In the genomic region with DNA sequence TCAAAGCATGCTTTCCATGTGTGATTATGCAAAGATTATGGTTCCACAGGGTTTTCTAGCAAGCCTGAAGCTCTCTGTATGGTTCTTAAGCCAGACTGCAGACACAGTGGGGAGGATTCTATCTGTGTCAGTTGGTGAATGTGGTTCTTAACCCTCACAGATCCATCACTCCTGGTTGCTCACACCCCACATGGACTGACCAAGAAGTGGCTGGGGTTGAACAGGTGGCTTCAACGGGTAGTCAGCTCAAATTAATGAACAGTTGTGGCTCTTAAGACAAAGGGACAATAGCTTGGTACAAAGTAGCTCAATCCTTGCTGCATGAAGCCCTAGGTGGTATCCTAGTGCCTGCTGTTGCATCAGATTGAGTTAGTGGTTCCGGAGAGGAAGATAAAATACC, we compare ENCODE assay signal across 17 mouse cellular contexts.
DNase-seq lines count a peak whose midpoint lies in the region; ATAC-seq lines count a peak whose summit lies in the region.
"Had no signal": no experiment of that assay in that cellular context is flagged by ENCODE, and none has a peak within 500 bp of the region (broad histone marks: within the 10 kb centered on the region; RNA-seq: fewer than 3 reads in every experiment).

No protein-coding gene starts in this region.

- peak; percentile 15 for DNase-seq in retina, embryonic 14.5 days (ENCODE audit: low spot score)
- no peak for DNase-seq in retina, postnatal 1 day
- DNase-seq in cerebellum, adult 18-20 months: peak; percentile 19
- DNase-seq in cerebellum, adult 9-11 months: peak; percentile 51
- no peak for DNase-seq in layer of hippocampus, adult 8-10 months (ENCODE audit: low spot score in 2 of 2)
- no peak for DNase-seq in urinary bladder, postnatal 25 days (ENCODE audit: low spot score)
- DNase-seq: adrenal gland, adult 2 months; adrenal gland, postnatal 25 days; gastrocnemius, adult 2 months; gastrocnemius, postnatal 25 days; heart, adult 11 months; heart, postnatal 36 days had no signal

- no peak for ATAC-seq in erythroid progenitor cell, adult 5-6 weeks (replicated peaks; ENCODE audit: low FRiP score, poor library complexity, severe bottlenecking)
- ATAC-seq: forebrain, embryonic 14.5 days; hindbrain, embryonic 16.5 days; inflammation-experienced regulatory T-cells, adult 6 months; intestine, postnatal 0 days had no signal

Comparison
In these comparisons a context has a peak if more than half of its experiments do, and no peak if none do; other contexts are left out.
1. DNase-seq: peak in retina, embryonic 14.5 days (single experiment), cerebellum, adult 18-20 months (2 of 2) and cerebellum, adult 9-11 months (single experiment); none in retina, postnatal 1 day (single experiment), layer of hippocampus, adult 8-10 months (0 of 2) and urinary bladder, postnatal 25 days (single experiment).